Mouse (Mus musculus) neural tube, embryonic 12.5 days (tissue): Measurements from ENCODE around the gene Lrrc8e. TPM values are rescaled to one million over a fixed set of nuclear protein-coding genes. Genes with fewer than 3 reads are reported as not detected.

ENCODE experiments used
- ATAC-seq: fragments of 200-750 bp; cut with Nextera tagmentation; 2 replicates; pipeline ENCODE4 v1.8.0; 2017; ENCODE audit warnings: low read depth, mild to moderate bottlenecking, moderate TSS enrichment, moderate library complexity; ENCODE audit not compliant: low FRiP score
- H3K27ac ChIP-seq: fragments of 300-500 bp; sonication (generic); 2 replicates; pipeline ENCODE4 v1.5.1; 2016
- H3K27me3 ChIP-seq: fragments of 300-500 bp; sonication (generic); replicated peaks from 2 replicates; pipeline ENCODE4 v1.6.1; 2016; ENCODE audit warnings: mild to moderate bottlenecking
- H3K36me3 ChIP-seq: fragments of 300-500 bp; sonication (generic); 2 replicates; pipeline ENCODE4 v1.6.1; 2016; ENCODE audit warnings: mild to moderate bottlenecking
- H3K4me1 ChIP-seq: fragments of 300-500 bp; sonication (generic); 2 replicates; pipeline ENCODE4 v1.6.1; 2016
- H3K4me2 ChIP-seq: fragments of 300-500 bp; sonication (generic); replicated peaks from 2 replicates; pipeline ENCODE4 v1.6.1; 2016; ENCODE audit warnings: mild to moderate bottlenecking
- H3K4me3 ChIP-seq: fragments of 300-500 bp; sonication (generic); 2 replicates; pipeline ENCODE4 v1.5.1; 2016
- H3K9ac ChIP-seq: fragments of 300-500 bp; sonication (generic); 2 replicates; pipeline ENCODE4 v1.6.1; 2016; ENCODE audit warnings: mild to moderate bottlenecking
- H3K9me3 ChIP-seq: fragments of 300-500 bp; sonication (generic); 2 replicates; pipeline ENCODE4 v1.6.1; 2016; ENCODE audit warnings: mild to moderate bottlenecking
- WGBS: fragments of 180-500 bp; shearing (Covaris S2); methylation state at CpG from one replicate; pipeline ENCODE4 v1.1.7; 2016; 5-methylcytosine and 5-hydroxymethylcytosine counted together
- polyA plus RNA-seq: library from polyadenylated mRNA; unstranded; fragments of >200 nt; fragmentation: Nextera tagmentation; extraction: Ambion mirVana; gene quantifications from 2 replicates; pipeline ENCODE4 v1.2.1, GENCODE M21; 2016

Lrrc8e gene
- polyA plus RNA-seq, 1 experiment from 2014 or later: 0.08 TPM

DNA sequence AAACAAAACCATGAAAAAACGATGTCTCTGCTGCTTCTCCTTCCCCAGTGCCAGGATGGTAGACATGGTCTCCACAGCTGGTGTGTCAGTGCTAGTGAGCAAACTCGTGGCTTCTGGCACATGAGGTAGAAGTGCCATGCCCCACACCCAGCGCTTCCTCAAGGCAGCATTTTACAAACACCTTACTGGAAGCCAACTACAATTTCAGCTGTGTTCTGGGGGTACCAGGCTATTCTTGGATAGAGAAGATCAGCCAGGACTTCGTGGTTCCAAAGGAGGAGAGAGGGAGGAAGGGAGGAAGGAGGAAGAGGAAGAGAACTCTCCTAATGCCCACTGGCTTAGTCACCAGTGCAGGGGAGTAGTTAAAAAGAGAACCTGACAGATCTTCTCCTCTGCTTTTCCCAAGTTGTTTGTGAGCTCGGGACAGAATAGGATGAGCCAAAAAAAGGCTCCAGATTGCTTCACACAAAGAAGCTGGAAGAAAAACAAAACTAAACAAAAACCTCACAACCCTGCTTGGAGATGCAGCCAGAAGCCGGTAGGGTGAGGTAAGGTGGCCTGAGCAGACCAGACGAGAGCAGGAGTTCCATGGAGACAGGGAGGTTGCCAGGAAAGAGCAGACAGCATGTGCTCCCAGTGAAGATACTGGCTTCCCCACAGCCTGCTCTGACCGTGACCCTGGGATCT is 36.6 kb downstream of the Lrrc8e start:
- Histone ChIP-seq H3K27ac (no peak overlapping the region), H3K4me1 (peaks cover 9% of the 10 kb centered on the region), H3K27me3 (no peaks in the 10 kb centered on the region), H3K4me2 (no peak overlapping the region), H3K9ac (no peak overlapping the region), H3K9me3 (no peaks in the 10 kb centered on the region), H3K36me3 (peaks cover 83% of the 10 kb centered on the region), H3K4me3 (no peak overlapping the region)
- ATAC-seq: no peak
- WGBS: 88% methylated on average over 8 of the region's 8 CpGs

DNA sequence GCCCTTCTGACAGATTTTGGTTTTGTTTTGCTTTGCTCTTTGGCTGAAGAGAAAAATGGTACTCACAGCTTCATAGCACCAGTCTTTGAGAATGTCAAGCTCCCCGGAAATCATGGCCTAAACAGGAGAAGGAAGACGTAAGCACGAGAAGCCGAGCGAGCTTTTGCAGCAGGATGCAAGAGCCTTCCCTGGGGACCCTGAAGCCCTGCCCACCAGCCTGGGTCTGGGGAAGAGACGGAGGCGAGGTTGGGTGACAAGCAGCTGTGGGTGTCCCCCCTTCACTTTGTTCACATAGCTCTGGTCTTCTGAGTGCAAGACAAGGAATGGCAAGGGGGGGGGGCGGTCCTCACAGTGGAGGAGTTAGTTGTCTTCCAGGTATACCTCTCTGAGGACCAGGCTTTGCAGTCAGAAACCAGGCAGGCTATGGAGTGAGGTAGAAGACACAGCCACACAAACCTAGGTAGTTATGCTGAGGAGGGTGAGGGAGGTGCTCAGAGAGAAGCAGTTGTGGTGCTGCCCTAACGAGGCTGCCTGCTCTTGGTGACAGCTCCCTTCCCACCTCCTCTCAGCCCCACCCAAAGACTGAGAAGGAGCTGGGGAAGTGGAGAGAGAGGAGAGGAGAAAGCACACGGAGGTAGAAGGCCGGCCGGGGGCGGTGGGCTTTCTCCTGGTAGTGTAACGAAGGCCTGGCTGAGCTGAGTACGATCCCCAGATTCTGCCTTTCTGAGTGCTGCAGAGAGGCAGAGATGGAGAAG is 38.7 kb downstream of the Lrrc8e start:
- Histone ChIP-seq H3K4me2 (no peak overlapping the region), H3K9ac (no peak overlapping the region), H3K9me3 (no peaks in the 10 kb centered on the region), H3K27ac (no peak overlapping the region), H3K27me3 (no peaks in the 10 kb centered on the region), H3K4me1 (no peaks in the 10 kb centered on the region), H3K4me3 (no peak overlapping the region), H3K36me3 (peaks cover 96% of the 10 kb centered on the region)
- no peak for ATAC-seq
- 95% methylated on average over 15 of the region's 15 CpGs for WGBS

DNA sequence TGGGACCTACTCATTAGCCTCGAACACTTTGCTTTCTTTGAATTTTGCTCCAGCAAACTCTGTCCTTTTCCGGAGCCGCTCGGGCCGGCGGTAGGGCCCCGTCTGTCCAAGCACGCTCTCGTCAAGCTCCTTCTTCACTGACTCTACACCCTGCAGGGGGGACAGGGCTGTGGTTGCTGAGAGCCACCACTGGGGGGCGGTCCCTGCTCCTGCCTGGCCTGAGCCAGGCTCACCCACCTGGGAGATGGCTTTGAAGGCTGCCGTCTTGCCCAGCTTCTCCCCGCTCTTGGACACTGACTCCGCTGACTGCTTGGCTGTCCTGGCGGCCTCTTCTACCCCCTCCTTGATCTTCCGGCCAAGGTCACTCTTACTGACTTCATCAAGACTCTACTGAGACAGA is 41.0 kb downstream of the Lrrc8e start:
- Histone ChIP-seq H3K36me3 (peaks cover 90% of the 10 kb centered on the region), H3K27me3 (no peaks in the 10 kb centered on the region), H3K4me1 (no peaks in the 10 kb centered on the region), H3K9me3 (no peaks in the 10 kb centered on the region), H3K4me2 (no peak overlapping the region), H3K9ac (no peak overlapping the region), H3K27ac (no peak overlapping the region), H3K4me3 (no peak overlapping the region)
- peak; percentile 64; the same call in 1 of the 2 replicates for ATAC-seq
- WGBS: 79% methylated on average over 15 of the region's 15 CpGs

DNA sequence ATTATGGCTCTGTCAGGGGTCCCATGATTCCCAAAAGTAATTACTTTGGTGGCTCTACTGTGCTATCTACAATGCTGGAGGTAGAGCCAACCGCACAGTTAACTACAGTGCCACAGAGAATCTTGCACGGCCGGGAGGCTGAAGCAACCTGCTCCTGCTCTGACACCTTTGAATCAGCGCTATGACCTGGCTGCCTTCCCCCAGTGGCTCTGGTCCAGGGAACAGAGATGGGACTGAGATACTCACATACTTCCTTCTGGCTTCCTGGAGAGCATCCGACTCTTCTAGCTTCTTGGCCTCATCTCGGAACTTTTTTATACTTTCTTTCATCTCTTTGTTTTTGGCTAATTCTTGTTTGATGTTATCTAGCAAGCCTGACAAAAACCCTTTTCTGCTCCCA is 43.0 kb downstream of the Lrrc8e start:
- H3K4me2 ChIP-seq: no peak overlapping the region
- 93% methylated on average over 6 of the region's 6 CpGs for WGBS
- ATAC-seq: no peak
- peaks cover under 1% of the 10 kb centered on the region; the same call in 1 of the 2 replicates for H3K4me1 ChIP-seq
- no peak overlapping the region for H3K27ac ChIP-seq
- H3K4me3 ChIP-seq: no peak overlapping the region
- no peak overlapping the region for H3K9ac ChIP-seq
- no peaks in the 10 kb centered on the region for H3K27me3 ChIP-seq
- peaks cover 85% of the 10 kb centered on the region for H3K36me3 ChIP-seq
- H3K9me3 ChIP-seq: no peaks in the 10 kb centered on the region

DNA sequence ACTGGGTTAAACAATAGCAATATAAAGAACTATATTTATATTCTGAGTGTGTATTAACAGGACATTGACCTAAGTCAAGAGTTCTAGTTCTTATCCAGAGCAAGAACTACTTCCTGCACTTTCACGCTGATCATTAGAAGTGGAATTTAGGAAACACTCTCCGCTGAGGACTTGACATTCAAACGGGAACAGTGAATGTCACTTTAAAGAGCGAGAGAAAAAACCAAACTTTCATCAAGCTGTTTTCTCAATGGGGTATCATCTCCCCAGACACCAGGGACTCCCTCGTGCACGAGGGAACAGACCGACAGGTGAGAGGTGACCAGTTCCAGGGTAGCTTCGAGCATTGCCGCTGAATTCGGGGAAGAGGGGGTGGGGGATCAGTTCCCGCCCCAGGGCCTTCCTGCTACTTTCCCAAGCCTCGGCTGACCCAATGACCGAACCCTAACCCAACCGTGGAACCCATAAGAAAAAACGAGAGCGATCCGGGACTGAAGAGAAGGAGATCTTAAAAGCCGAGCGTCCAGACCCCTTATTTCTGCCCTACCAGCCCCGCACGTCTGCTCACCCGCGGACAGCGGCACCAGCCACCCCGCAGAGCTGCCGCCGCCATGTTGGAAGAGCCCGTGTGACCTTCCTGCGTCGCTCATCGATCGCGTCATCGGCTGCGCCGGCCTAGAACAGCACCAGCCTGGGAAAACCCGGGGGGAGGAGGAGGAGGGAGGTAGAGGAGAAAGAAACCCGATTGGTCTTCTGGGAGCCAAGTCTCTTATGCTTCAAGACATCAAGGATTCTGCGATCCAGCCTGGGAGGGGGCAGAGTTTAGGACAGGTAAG is 48.9 kb downstream of the Lrrc8e start, which contains the start of gene Timm44:
Gene Timm44, minus strand, starts transcription at position 639 of the 836 bp plus-strand sequence.
- Histone ChIP-seq H3K4me3 (peak within 1 kb of the TSS; percentile 73), H3K9me3 (no peaks in the 10 kb centered on the region), H3K36me3 (peaks cover 27% of the 10 kb centered on the region), H3K9ac (peak within 1 kb of the TSS; percentile 66), H3K27ac (no peak within 1 kb of the TSS), H3K4me2 (peak within 1 kb of the TSS; percentile 85), H3K27me3 (no peaks in the 10 kb centered on the region), H3K4me1 (peaks cover 7% of the 10 kb centered on the region)
- ATAC-seq: peak; percentile 98
- WGBS: 1% methylated on average over 39 of the region's 39 CpGs

DNA sequence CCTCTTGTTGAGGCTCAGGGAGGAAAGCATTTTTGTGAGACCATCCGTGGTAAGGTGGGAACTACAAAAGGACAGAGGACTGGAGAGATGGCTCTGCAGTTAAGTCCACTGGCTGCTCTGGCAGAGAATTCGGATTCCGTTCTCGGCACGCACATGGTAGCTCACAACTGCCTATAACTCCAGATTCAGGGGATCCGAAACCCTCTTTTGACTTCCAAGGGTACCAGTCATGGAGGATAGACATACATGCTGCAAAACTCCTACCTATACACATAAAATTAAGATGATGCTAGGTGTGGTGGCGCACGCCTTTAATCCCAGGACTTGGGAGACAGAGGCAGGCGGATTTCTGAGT is 49.5 kb downstream of the Lrrc8e start:
- H3K4me3 ChIP-seq: peak overlapping the region; percentile 73
- H3K4me1 ChIP-seq: peaks cover 7% of the 10 kb centered on the region
- H3K27ac ChIP-seq: no peak overlapping the region
- peak overlapping the region; percentile 85 for H3K4me2 ChIP-seq
- H3K27me3 ChIP-seq: no peaks in the 10 kb centered on the region
- peaks cover 24% of the 10 kb centered on the region; the same call in 1 of the 2 replicates for H3K36me3 ChIP-seq
- peak overlapping the region; percentile 58 for H3K9ac ChIP-seq
- ATAC-seq: no peak
- no peaks in the 10 kb centered on the region for H3K9me3 ChIP-seq
- 31% methylated on average over 9 of the region's 9 CpGs for WGBS

Other genes starting within 250 kb of the Lrrc8e start
- not detected in 2 replicates for gene Cd209f, start 121.0 kb upstream of the Lrrc8e start, polyA plus RNA-seq
- not detected in 2 replicates for gene Cd209g, start 92.7 kb upstream of the Lrrc8e start, polyA plus RNA-seq
- gene Evi5l, start 60.3 kb upstream of the Lrrc8e start, polyA plus RNA-seq: 72.1 and 74.7 TPM in 2 replicates
- 40.7 and 41.6 TPM in 2 replicates for gene Prr36, start 9.4 kb upstream of the Lrrc8e start, polyA plus RNA-seq
- gene Map2k7, start 11.9 kb downstream of the Lrrc8e start, polyA plus RNA-seq: 43.4 and 50.9 TPM in 2 replicates
- gene Gm49320, start 12.0 kb downstream of the Lrrc8e start, polyA plus RNA-seq: 1.2 and 1.5 TPM in 2 replicates
- gene Tgfbr3l, start 21.4 kb downstream of the Lrrc8e start, polyA plus RNA-seq: 5.4 and 8.1 TPM in 2 replicates
- gene Snapc2, start 26.3 kb downstream of the Lrrc8e start, polyA plus RNA-seq: 60.6 and 63.2 TPM in 2 replicates
- 209 and 218 TPM in 2 replicates for gene Ctxn1, start 32.4 kb downstream of the Lrrc8e start, polyA plus RNA-seq
- gene Timm44, start 49.1 kb downstream of the Lrrc8e start, polyA plus RNA-seq: 44.9 and 53.2 TPM in 2 replicates
- 21.2 and 22.8 TPM in 2 replicates for gene Ccl25, start 98.4 kb downstream of the Lrrc8e start, polyA plus RNA-seq
- gene Elavl1, start 98.6 kb downstream of the Lrrc8e start, polyA plus RNA-seq: 222 and 233 TPM in 2 replicates